Mouse (Mus musculus): ENCODE measurements at regions not wholly inside any gene's neighbourhood (a gene's known extent, or its start where the extent isn't known, plus 50 kb on each side); places are given as distances from the start of the nearest gene placed in this dataset.

DNA sequence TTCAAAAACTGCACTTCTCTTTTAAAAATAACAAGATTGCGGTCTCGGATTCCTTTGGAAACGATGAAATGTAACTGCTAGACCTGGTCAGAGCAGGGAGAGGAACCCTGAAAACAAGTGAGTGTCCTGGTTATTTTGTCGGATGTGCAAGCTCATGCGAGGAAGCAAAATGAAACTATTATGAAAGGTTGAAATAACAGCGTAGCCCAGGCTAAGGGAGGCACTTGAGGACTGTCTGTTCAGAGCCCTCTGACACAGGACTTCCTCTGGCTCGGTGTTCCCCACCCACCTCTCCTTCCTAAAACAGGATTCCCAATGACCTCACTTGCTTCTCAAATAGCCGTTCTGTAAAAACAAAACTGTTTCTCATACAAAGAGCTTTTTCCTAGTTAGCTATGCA is 51.3 kb upstream of the S1pr1 start:
- 0 out of 2 replicates have a peak, but pooled peaks cover 4% of the 10 kb centered on the region for H3K4me1 ChIP-seq (replicated peaks; ENCODE audit: control insufficient read depth, insufficient read depth, low read length)
- no peaks in the 10 kb centered on the region for H3K9me3 ChIP-seq (ENCODE audit: control insufficient read depth, low read length)
- 60% methylated on average over 8 of the region's 8 CpGs for WGBS
- no peak overlapping the region for H3K27ac ChIP-seq (ENCODE audit: low read depth)
- DNase-seq (ENCODE audit: low spot score) (no peak), ATAC-seq (replicated peaks; ENCODE audit: low FRiP score, low TSS enrichment, low read depth) (no peak)
- H3K9ac ChIP-seq (ENCODE audit: low read length), result no peak overlapping the region
- H3K27me3 ChIP-seq (replicated peaks; ENCODE audit: control insufficient read depth, insufficient read depth, low read length), result no peaks in the 10 kb centered on the region
- 0 out of 2 replicates have a peak overlapping the region, but pooled peaks have one; percentile 0 for H3K4me2 ChIP-seq (ENCODE audit: low read length)
- H3K4me3 ChIP-seq (ENCODE audit: low read depth, low read length), result no peak overlapping the region
- no peaks in the 10 kb centered on the region for H3K36me3 ChIP-seq (ENCODE audit: control insufficient read depth, insufficient read depth, low read length)

DNA sequence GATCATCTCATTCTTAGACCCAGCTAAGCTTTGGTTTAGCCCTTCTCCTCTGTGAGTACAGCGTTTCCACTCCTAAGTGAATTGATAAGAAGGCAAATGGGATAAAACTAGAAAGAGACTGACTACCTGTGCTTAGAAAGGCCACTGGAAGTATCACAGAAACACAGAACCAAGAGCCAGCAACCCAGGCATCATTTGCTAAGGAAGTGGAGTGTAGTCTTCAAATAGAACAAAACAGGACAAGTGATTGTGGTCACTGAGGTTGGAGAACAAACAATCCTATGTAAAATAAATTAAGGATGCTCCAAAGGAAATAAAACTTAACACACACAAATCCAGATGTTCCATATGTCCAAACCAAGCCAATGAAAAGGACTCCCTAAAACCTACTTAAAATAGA is 53.4 kb upstream of the S1pr1 start:
- no peak overlapping the region for H3K4me3 ChIP-seq (ENCODE audit: low read depth, low read length)
- no peaks in the 10 kb centered on the region for H3K27me3 ChIP-seq (replicated peaks; ENCODE audit: control insufficient read depth, insufficient read depth, low read length)
- no peak for ATAC-seq (replicated peaks; ENCODE audit: low FRiP score, low TSS enrichment, low read depth)
- no peak for DNase-seq (ENCODE audit: low spot score)
- H3K4me2 ChIP-seq (ENCODE audit: low read length), result no peak overlapping the region
- H3K27ac ChIP-seq (ENCODE audit: low read depth), result no peak overlapping the region
- WGBS, result 88% methylated on average over 1 of the region's 1 CpGs
- H3K36me3 ChIP-seq (ENCODE audit: control insufficient read depth, insufficient read depth, low read length), result no peaks in the 10 kb centered on the region
- no peaks in the 10 kb centered on the region for H3K9me3 ChIP-seq (ENCODE audit: control insufficient read depth, low read length)
- no peak overlapping the region for H3K9ac ChIP-seq (ENCODE audit: low read length)
- no peaks in the 10 kb centered on the region for H3K4me1 ChIP-seq (replicated peaks; ENCODE audit: control insufficient read depth, insufficient read depth, low read length)

DNA sequence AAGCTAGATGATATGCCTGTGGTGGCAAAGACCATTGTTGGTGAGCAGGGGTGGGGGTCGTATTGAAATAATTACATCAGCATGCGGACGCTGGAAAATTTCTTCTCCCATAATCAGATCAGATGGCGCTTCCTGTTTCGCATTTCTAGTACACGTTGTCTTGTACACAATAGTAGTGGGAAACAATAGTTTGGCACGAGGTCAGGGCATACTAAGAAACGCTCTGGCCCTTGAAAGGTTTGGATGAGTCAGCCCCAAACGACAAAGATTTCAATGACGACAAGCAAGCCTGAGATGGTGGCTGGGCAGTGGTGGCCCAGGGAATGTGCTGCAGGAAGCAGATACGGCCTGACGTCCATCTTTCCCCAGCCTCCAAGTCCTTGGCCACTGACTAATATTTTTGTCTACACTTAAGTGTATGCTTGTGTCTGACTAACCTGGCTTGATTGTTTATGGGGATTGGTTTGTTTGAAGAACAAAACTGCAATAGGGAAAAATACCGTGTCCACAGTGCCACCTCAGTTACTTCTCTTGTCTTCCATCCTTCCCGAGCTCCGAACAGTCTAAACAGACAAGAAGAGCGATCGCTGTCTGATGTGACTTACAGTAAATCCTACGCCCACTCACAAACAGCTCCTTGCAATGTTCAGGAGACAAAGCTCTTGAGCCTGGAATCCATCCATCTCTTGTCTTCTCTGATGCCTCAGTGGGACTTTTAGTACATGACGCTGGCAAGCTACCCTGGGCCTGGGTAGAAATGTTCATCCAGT is 54.1 kb upstream of the S1pr1 start:
- WGBS, result 82% methylated on average over 19 of the region's 19 CpGs

DNA sequence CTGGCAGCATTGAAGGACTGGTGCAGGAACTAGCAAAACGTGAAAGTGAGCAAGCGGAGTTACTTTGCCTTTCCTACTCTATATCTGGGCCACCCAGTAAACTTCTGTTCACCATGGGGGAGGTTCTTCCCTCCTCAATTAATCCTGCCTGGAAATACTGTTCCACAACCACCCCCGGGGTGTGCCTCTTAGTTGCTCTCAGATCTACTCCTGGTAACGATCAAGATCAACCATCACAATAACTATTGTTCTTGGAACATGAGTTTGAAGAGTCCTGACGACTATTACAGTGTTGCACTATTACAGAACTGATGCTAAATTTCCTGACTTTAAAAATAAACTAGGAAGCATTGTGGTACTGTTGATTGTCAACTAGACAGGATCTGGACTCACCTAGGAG is 57.8 kb upstream of the S1pr1 start:
- WGBS, result 87% methylated on average over 5 of the region's 5 CpGs
- Histone ChIP-seq H3K4me3 (ENCODE audit: low read depth, low read length) (no peak overlapping the region), H3K9me3 (ENCODE audit: control insufficient read depth, low read length) (no peaks in the 10 kb centered on the region), H3K4me1 (replicated peaks; ENCODE audit: control insufficient read depth, insufficient read depth, low read length) (no peaks in the 10 kb centered on the region), H3K36me3 (ENCODE audit: control insufficient read depth, insufficient read depth, low read length) (no peaks in the 10 kb centered on the region), H3K9ac (ENCODE audit: low read length) (no peak overlapping the region), H3K27ac (ENCODE audit: low read depth) (no peak overlapping the region), H3K27me3 (replicated peaks; ENCODE audit: control insufficient read depth, insufficient read depth, low read length) (no peaks in the 10 kb centered on the region), H3K4me2 (ENCODE audit: low read length) (no peak overlapping the region)
- no peak for DNase-seq (ENCODE audit: low spot score)
- ATAC-seq (replicated peaks; ENCODE audit: low FRiP score, low TSS enrichment, low read depth), result no peak

More for the DNA sequence above, 54.1 kb upstream of the S1pr1 start:
- ATAC-seq (replicated peaks; ENCODE audit: low FRiP score, low TSS enrichment, low read depth), result no peak
- no peaks in the 10 kb centered on the region for H3K27me3 ChIP-seq (replicated peaks; ENCODE audit: control insufficient read depth, insufficient read depth, low read length)
- no peaks in the 10 kb centered on the region for H3K9me3 ChIP-seq (ENCODE audit: control insufficient read depth, low read length)
- H3K27ac ChIP-seq (ENCODE audit: low read depth), result no peak overlapping the region
- no peaks in the 10 kb centered on the region for H3K4me1 ChIP-seq (replicated peaks; ENCODE audit: control insufficient read depth, insufficient read depth, low read length)
- H3K36me3 ChIP-seq (ENCODE audit: control insufficient read depth, insufficient read depth, low read length), result no peaks in the 10 kb centered on the region
- peak; percentile 35 for DNase-seq (ENCODE audit: low spot score)
- H3K4me3 ChIP-seq (ENCODE audit: low read depth, low read length), result no peak overlapping the region
- no peak overlapping the region for H3K4me2 ChIP-seq (ENCODE audit: low read length)
- H3K9ac ChIP-seq (ENCODE audit: low read length), result no peak overlapping the region

DNA sequence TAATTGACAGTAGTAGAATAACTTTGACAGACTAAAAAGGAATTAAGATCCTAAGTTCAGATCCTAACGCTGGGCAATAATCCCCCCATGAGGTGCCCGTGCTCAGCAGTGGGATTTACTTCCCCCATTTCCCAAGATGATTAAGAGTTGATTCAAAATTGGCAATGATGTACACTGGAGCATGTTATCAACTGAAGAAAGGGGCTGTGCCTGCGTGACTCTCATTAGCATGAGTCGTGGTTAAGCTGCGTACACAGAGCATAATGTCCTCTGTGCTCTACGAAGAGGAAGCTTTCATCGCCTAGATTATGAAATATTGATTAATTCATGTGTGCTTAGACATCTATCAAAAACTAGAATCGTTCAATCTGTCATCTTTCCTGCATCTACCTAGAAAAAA is 59.4 kb upstream of the S1pr1 start:
- H3K27ac ChIP-seq (ENCODE audit: low read depth), result no peak overlapping the region
- H3K4me1 ChIP-seq (replicated peaks; ENCODE audit: control insufficient read depth, insufficient read depth, low read length), result no peaks in the 10 kb centered on the region
- ATAC-seq (replicated peaks; ENCODE audit: low FRiP score, low TSS enrichment, low read depth) (no peak), DNase-seq (ENCODE audit: low spot score) (no peak)
- H3K9me3 ChIP-seq (ENCODE audit: control insufficient read depth, low read length), result no peaks in the 10 kb centered on the region
- no peak overlapping the region for H3K4me2 ChIP-seq (ENCODE audit: low read length)
- 82% methylated on average over 8 of the region's 8 CpGs for WGBS
- no peak overlapping the region for H3K4me3 ChIP-seq (ENCODE audit: low read depth, low read length)
- no peaks in the 10 kb centered on the region for H3K27me3 ChIP-seq (replicated peaks; ENCODE audit: control insufficient read depth, insufficient read depth, low read length)
- no peaks in the 10 kb centered on the region for H3K36me3 ChIP-seq (ENCODE audit: control insufficient read depth, insufficient read depth, low read length)
- no peak overlapping the region for H3K9ac ChIP-seq (ENCODE audit: low read length)

DNA sequence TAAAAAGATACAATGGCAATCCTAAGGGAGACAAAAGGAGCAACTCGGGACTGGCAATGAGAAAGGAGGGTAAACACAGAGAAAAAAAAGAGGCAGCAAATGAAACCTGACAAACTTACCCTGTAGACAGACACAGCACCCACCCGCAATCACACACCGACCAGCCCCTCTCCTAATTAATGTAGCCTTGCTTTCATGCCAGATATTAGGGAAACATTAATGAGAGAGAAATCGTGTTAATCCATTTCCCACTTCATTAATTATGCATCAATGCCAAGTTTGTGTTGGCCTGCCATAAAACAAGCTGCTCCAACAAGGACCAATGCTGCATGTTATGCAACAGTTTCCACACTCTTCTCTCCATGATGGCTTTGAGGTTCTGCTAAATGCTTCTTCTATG is 59.9 kb upstream of the S1pr1 start:
- no peaks in the 10 kb centered on the region for H3K27me3 ChIP-seq (replicated peaks; ENCODE audit: control insufficient read depth, insufficient read depth, low read length)
- no peaks in the 10 kb centered on the region for H3K9me3 ChIP-seq (ENCODE audit: control insufficient read depth, low read length)
- H3K4me1 ChIP-seq (replicated peaks; ENCODE audit: control insufficient read depth, insufficient read depth, low read length), result no peaks in the 10 kb centered on the region
- ATAC-seq (replicated peaks; ENCODE audit: low FRiP score, low TSS enrichment, low read depth) (no peak), DNase-seq (ENCODE audit: low spot score) (no peak)
- H3K4me2 ChIP-seq (ENCODE audit: low read length), result no peak overlapping the region
- no peak overlapping the region for H3K9ac ChIP-seq (ENCODE audit: low read length)
- no peak overlapping the region for H3K27ac ChIP-seq (ENCODE audit: low read depth)
- H3K36me3 ChIP-seq (ENCODE audit: control insufficient read depth, insufficient read depth, low read length), result no peaks in the 10 kb centered on the region
- 71% methylated on average over 4 of the region's 4 CpGs for WGBS
- H3K4me3 ChIP-seq (ENCODE audit: low read depth, low read length), result no peak overlapping the region

DNA sequence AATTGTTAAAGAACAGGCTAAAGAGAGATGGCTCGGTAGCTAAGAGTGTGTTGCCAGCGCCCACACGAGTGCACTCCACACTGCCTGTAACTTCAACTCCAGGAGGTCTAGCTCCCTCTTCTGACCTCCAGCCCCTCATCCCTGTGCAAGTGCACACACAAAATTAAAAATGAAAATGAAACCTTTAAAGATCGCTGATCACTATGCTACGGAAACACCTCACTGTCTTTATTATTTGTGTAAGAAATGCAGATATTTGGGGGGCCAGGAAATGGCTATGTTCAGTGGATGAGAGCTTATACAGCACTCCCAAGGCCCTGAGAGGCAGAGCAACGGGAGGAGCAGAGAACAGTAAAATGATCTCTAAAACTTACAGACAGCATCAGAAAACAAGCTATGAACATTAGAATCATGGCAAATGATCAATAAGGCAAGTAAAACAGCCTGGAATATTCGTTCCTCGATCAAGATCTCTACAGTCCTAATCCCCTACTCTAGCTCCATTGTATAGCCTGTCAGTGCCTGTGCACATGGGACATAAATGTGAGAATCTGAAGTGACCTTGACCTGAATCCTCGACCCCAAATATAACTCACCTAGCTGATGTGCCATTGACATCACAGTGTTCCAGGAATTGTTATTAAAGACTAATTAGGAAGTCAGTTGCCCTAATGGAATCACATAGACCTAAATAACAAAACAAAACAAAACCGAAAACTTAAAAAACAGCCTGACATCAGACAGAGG is 64.4 kb upstream of the S1pr1 start:
- 87% methylated on average over 10 of the region's 10 CpGs for WGBS
- Histone ChIP-seq H3K4me2 (ENCODE audit: low read length) (no peak overlapping the region), H3K27ac (ENCODE audit: low read depth) (no peak overlapping the region), H3K9ac (ENCODE audit: low read length) (no peak overlapping the region), H3K4me3 (ENCODE audit: low read depth, low read length) (no peak overlapping the region), H3K4me1 (replicated peaks; ENCODE audit: control insufficient read depth, insufficient read depth, low read length) (no peaks in the 10 kb centered on the region), H3K9me3 (ENCODE audit: control insufficient read depth, low read length) (no peaks in the 10 kb centered on the region), H3K36me3 (ENCODE audit: control insufficient read depth, insufficient read depth, low read length) (no peaks in the 10 kb centered on the region), H3K27me3 (replicated peaks; ENCODE audit: control insufficient read depth, insufficient read depth, low read length) (no peaks in the 10 kb centered on the region)
- ATAC-seq (replicated peaks; ENCODE audit: low FRiP score, low TSS enrichment, low read depth) (no peak), DNase-seq (ENCODE audit: low spot score) (no peak)

DNA sequence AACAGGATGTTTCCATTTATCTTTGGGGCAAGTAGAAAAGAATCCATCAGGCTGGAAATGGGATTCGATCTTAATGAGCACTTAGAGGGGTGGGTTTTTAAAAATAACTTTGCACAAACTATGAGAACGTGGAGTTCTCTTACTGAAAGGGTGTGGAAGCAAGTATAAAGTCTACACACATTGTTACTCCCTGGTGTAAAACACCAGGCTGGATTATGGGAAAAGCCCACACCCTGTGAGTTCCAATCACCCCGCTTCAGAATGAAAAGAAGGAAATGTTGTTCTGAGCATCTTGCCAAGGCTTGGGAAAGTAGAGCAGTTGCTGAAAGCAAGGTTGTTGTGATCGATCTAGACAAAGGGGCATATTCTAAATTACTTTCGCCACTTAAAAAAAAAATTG is 65.0 kb upstream of the S1pr1 start:
- DNase-seq (ENCODE audit: low spot score) (no peak), ATAC-seq (replicated peaks; ENCODE audit: low FRiP score, low TSS enrichment, low read depth) (no peak)
- no peaks in the 10 kb centered on the region for H3K9me3 ChIP-seq (ENCODE audit: control insufficient read depth, low read length)
- no peak overlapping the region for H3K9ac ChIP-seq (ENCODE audit: low read length)
- 82% methylated on average over 5 of the region's 5 CpGs for WGBS
- no peak overlapping the region for H3K4me3 ChIP-seq (ENCODE audit: low read depth, low read length)
- no peaks in the 10 kb centered on the region for H3K27me3 ChIP-seq (replicated peaks; ENCODE audit: control insufficient read depth, insufficient read depth, low read length)
- H3K4me1 ChIP-seq (replicated peaks; ENCODE audit: control insufficient read depth, insufficient read depth, low read length), result no peaks in the 10 kb centered on the region
- H3K27ac ChIP-seq (ENCODE audit: low read depth), result no peak overlapping the region
- H3K4me2 ChIP-seq (ENCODE audit: low read length), result no peak overlapping the region
- H3K36me3 ChIP-seq (ENCODE audit: control insufficient read depth, insufficient read depth, low read length), result no peaks in the 10 kb centered on the region

DNA sequence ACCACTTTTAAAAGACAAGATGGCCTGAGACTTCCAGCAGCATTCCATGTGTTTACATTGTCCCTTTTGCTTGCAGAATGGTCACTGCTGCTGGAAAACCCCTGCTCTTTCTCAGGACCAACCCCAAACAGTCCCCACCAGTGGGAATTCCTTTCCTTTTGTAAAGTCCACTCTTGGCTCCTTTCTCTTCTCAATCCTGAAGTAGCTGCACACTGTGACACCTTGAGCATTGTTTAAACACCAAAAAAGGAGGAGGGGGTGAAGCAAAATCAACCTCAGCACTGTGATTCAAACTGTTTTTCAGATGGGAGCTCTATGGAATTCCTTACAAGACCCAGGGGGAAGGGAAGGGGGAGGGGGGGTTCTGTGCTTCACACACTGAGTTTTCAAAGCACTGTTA is 67.9 kb upstream of the S1pr1 start:
- no peaks in the 10 kb centered on the region for H3K27me3 ChIP-seq (replicated peaks; ENCODE audit: control insufficient read depth, insufficient read depth, low read length)
- ATAC-seq (replicated peaks; ENCODE audit: low FRiP score, low TSS enrichment, low read depth), result no peak
- DNase-seq (ENCODE audit: low spot score), result no peak
- H3K4me1 ChIP-seq (replicated peaks; ENCODE audit: control insufficient read depth, insufficient read depth, low read length), result no peaks in the 10 kb centered on the region
- no peaks in the 10 kb centered on the region for H3K36me3 ChIP-seq (ENCODE audit: control insufficient read depth, insufficient read depth, low read length)
- H3K4me3 ChIP-seq (ENCODE audit: low read depth, low read length), result no peak overlapping the region
- no peak overlapping the region for H3K27ac ChIP-seq (ENCODE audit: low read depth)
- no peaks in the 10 kb centered on the region for H3K9me3 ChIP-seq (ENCODE audit: control insufficient read depth, low read length)
- no peak overlapping the region for H3K4me2 ChIP-seq (ENCODE audit: low read length)
- H3K9ac ChIP-seq (ENCODE audit: low read length), result no peak overlapping the region

Measured in intestine, embryonic 14.5 days (tissue).